Mouse (Mus musculus): ENCODE data around the gene Lmf2.
A peak's percentile ranks its signal among the peaks of the same experiment; 100 is the strongest.

The Lmf2 gene

GRCm38 (mm10) chr15:89314511-89315189 lies 40.8 kb downstream of the Lmf2 start:
- DNase-seq = peak; percentile 33 to 57

DNA sequence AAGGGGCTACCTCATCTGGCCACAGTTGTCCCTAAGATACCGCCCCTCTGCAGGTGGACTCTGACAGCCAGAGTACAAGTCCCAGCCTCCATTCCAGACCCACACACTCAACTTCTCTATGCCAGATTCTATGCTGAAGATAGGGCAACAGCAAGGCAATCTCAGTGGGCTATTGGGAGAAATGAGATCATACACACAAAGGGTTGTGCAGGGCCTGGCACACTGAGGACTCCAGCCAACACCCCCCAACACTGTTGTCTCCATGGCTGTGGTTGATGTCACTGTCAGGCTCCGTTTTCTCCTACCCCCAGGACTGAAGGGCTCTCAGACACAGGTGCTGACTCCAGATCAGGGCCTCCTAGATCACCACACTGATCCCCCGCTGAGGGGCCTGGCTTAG lies 41.4 kb downstream of the Lmf2 start:
- DNase-seq = peak in 1 of 2 experiments; percentile 36

DNA sequence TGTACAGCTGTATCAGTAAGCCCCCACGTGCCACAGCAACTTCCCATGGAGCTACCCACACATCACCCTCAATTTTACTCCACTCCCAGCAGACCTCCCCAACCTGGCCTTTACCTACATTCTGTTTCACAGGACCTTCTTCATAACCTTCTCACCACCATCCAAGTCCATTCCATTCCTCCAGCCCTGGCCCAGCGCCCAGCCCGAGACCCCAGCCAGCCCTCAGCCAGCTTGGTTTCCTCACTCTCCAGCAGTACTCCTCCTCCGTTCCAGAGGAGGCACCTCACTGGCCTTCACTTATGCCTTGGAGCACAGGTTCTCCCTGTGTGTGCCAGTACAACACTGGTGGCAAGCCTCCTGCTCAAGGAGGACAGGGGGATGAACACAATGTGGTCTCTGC lies 42.1 kb downstream of the Lmf2 start:
- peak in 1 of 2 experiments; percentile 36 for DNase-seq

GRCm38 (mm10) chr15:89309962-89310498 lies 45.4 kb downstream of the Lmf2 start:
- DNase-seq = peak in 1 of 2 experiments; percentile 39

GRCm38 (mm10) chr15:89308406-89309139 lies 46.9 kb downstream of the Lmf2 start:
- peak in 1 of 2 experiments; percentile 19 for DNase-seq

DNA sequence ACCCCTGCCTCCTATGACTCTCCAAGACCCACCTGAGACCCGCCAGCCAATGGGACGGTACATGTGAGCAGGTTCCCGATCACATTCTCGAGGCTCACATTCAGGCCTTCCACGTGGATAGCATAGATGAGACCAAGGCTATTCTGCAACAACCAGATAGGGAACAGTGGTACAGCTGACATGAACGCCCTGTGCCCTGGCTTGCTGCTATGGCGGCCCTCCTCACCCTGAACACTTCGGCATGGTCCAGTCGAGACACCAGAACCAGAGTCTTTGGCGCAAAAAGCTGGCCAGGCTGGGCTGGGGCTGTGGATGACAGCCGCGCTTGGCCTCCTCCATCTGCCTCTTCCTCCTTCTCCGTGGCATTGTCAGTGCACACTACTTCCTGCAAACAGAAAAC lies 48.0 kb downstream of the Lmf2 start:
- DNase-seq = no peak

- DNase-seq = no peak
These were observed 49.5 kb downstream of the Lmf2 start for GRCm38 (mm10) chr15:89305966-89306365.
